In genomic region chr16:23416261-23416656, GRCm38 (mm10) we compare ENCODE assay signal across 8 mouse cellular contexts. TPM values are rescaled to one million over a fixed set of nuclear protein-coding genes. Genes with fewer than 3 reads are reported as not detected.
DNase-seq lines count a peak whose midpoint lies in the region; ATAC-seq and TF ChIP-seq lines count a peak whose summit lies in the region.
"Had no signal": no experiment of that assay in that cellular context is flagged by ENCODE, and none has a peak within 500 bp of the region (broad histone marks: within the 10 kb centered on the region; RNA-seq: fewer than 3 reads in every experiment).

No protein-coding gene starts in this region.

- no peaks in the 10 kb centered on the region for H3K36me3 ChIP-seq in embryonic facial prominence, embryonic 12.5 days
- no peaks in the 10 kb centered on the region for H3K36me3 ChIP-seq in stomach, embryonic 16.5 days (ENCODE audit: control insufficient read depth, insufficient read depth, low read length)

- H3K9ac ChIP-seq in embryonic facial prominence, embryonic 12.5 days: no peak overlapping the region
- H3K9ac ChIP-seq in stomach, embryonic 16.5 days (ENCODE audit: low read length): peak overlapping the region; percentile 41; the same call in 1 of the 2 replicates

- H3K4me1 ChIP-seq in embryonic facial prominence, embryonic 12.5 days: peaks cover 14% of the 10 kb centered on the region; the same call in 1 of the 2 replicates
- H3K4me1 ChIP-seq in lung, adult 2 months (ENCODE audit: control insufficient read depth, insufficient read depth, low read length): 0 out of 2 replicates have a peak, but pooled peaks cover 2% of the 10 kb centered on the region
- peaks cover 7% of the 10 kb centered on the region for H3K4me1 ChIP-seq in stomach, embryonic 16.5 days (ENCODE audit: control insufficient read depth, insufficient read depth, low read length)

- peak; percentile 57; the same call in 1 of the 2 replicates for ATAC-seq in embryonic facial prominence, embryonic 12.5 days (ENCODE audit: insufficient number of reproducible peaks, insufficient read depth, low FRiP score, low TSS enrichment)
- ATAC-seq in stomach, embryonic 16.5 days (ENCODE audit: insufficient read depth, low FRiP score): peak; percentile 87

- no peaks in the 10 kb centered on the region for H3K27me3 ChIP-seq in embryonic facial prominence, embryonic 12.5 days
- H3K27me3 ChIP-seq in stomach, embryonic 16.5 days (ENCODE audit: control insufficient read depth, insufficient read depth, low read length): no peaks in the 10 kb centered on the region

- 0 out of 2 replicates have a peak overlapping the region, but pooled peaks have one; percentile 11 for H3K27ac ChIP-seq in embryonic facial prominence, embryonic 12.5 days
- H3K27ac ChIP-seq in stomach, embryonic 16.5 days (ENCODE audit: low read length): no peak overlapping the region

- 17% methylated on average over 10 of the region's 10 CpGs for WGBS in embryonic facial prominence, embryonic 12.5 days
- WGBS in lung, adult 2 months: 29% methylated on average over 10 of the region's 10 CpGs
- WGBS in stomach, embryonic 16.5 days: 31% methylated on average over 10 of the region's 10 CpGs

- H3K9me3 ChIP-seq in embryonic facial prominence, embryonic 12.5 days: no peaks in the 10 kb centered on the region
- no peaks in the 10 kb centered on the region for H3K9me3 ChIP-seq in stomach, embryonic 16.5 days (replicated peaks; ENCODE audit: control insufficient read depth, low read length)

- peak; percentile 70; the same call in 1 of the 2 replicates for TF ChIP-seq POLR2A in lung, adult 2 months (IDR thresholded peaks at IDR 0.05; ENCODE audit: borderline replicate concordance, extremely low read depth, low read depth, low read length)

- H3K4me2 ChIP-seq in embryonic facial prominence, embryonic 12.5 days (replicated peaks): peak overlapping the region; percentile 36
- peak overlapping the region; percentile 43 for H3K4me2 ChIP-seq in stomach, embryonic 16.5 days (ENCODE audit: low read depth, low read length)

- TF ChIP-seq CTCF in lung, adult 2 months (IDR thresholded peaks at IDR 0.05; ENCODE audit: insufficient read depth, low read length): no peak

- no peak overlapping the region for H3K4me3 ChIP-seq in embryonic facial prominence, embryonic 12.5 days
- H3K4me3 ChIP-seq in lung, adult 2 months (replicated peaks; ENCODE audit: extremely low read depth, low read depth, low read length): no peak overlapping the region
- peak overlapping the region; percentile 21 for H3K4me3 ChIP-seq in stomach, embryonic 16.5 days (replicated peaks; ENCODE audit: low read length)

- DNase-seq in heart, adult 18-20 months: peak; percentile 64 to 66
- peak; percentile 24 for DNase-seq in kidney, adult 11 months
- peak; percentile 25 for DNase-seq in lung, adult 2 months
- no peak for DNase-seq in right cerebral cortex, adult 18-20 months
- no peak for DNase-seq in layer of hippocampus, adult 9-11 months

RNA-seq across cellular contexts. Expression of gene Rtp1, which starts 12.7 kb away (rescaled TPM):
- polyA plus RNA-seq in embryonic facial prominence, embryonic 12.5 days (2016; fragmentation: Nextera tagmentation; extraction: Ambion mirVana): 0.46 and 0.67 TPM in 2 replicates
- total RNA-seq in heart, adult 18-20 months (2021): not detected
- polyA plus RNA-seq in lung, adult 2 months (2012; rRNA removed): not detected in 2 replicates
- 0.04 TPM in 1 of 2 replicates, not detected in the other for polyA plus RNA-seq in stomach, embryonic 16.5 days (2015; fragmentation: Nextera tagmentation; extraction: Ambion mirVana)
- total RNA-seq: neutrophil, adult 5-6 weeks had no signal

Comparison
In these comparisons a context has a peak if more than half of its experiments do, and no peak if none do; other contexts are left out.
1. DNase-seq: peak in heart, adult 18-20 months (2 of 2), kidney, adult 11 months (single experiment) and lung, adult 2 months (single experiment); none in right cerebral cortex, adult 18-20 months (single experiment) and layer of hippocampus, adult 9-11 months (single experiment).